Mouse (Mus musculus): ENCODE measurements at regions not wholly inside any gene's neighbourhood (a gene's known extent, or its start where the extent isn't known, plus 50 kb on each side); places are given as distances from the start of the nearest gene placed in this dataset.

- TF ChIP-seq CTCF (IDR thresholded peaks at IDR 0.05; ENCODE audit: low read depth) (no peak), EP300 (optimal IDR thresholded peaks at IDR 0.05) (no peak)
These were observed 135.7 kb downstream of the Oma1 start for GRCm38 (mm10) chr4:103449276-103449675.
